Mouse (Mus musculus): Measurements from ENCODE around the gene Fam163a. TPM values are rescaled to one million over a fixed set of nuclear protein-coding genes. Genes with fewer than 3 reads are reported as not detected.

Gene Fam163a
- polyA plus RNA-seq, 1 experiment from 2014 or later = 2.6 TPM

DNA sequence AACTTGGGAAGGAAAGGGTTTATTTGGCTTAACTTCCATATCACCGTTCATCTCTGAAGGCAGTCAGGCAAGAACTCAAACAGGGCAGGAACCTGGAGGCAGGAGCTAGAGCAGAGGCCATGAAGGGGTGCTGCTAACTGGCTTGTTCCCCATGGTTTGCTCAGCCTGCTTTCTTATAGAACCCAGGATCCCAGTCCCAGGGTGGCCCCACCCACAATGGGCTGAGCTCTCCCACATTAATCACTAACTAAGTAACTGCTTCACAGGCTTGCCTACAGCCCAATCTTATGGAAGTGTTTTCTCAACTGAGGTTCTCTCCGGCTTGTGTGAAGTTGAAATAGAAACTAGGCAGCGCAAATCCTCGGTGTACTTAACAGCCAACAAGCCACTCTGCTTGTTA is 23.9 kb upstream of the Fam163a start:
- Histone ChIP-seq H3K27ac (ENCODE audit: low read depth, low read length) (no peak overlapping the region), H3K4me2 (ENCODE audit: low read depth, low read length, severe bottlenecking) (no peak overlapping the region), H3K9me3 (ENCODE audit: control insufficient read depth, low read length) (no peaks in the 10 kb centered on the region), H3K36me3 (ENCODE audit: control insufficient read depth, insufficient read depth, low read length) (no peaks in the 10 kb centered on the region), H3K9ac (ENCODE audit: low read length) (no peak overlapping the region), H3K4me3 (ENCODE audit: low read depth, low read length) (no peak overlapping the region), H3K27me3 (ENCODE audit: control insufficient read depth, insufficient read depth, low read length) (no peaks in the 10 kb centered on the region), H3K4me1 (replicated peaks; ENCODE audit: control insufficient read depth, insufficient read depth, low read length) (no peaks in the 10 kb centered on the region)
- WGBS = 93% methylated on average over 4 of the region's 4 CpGs
- no peak for DNase-seq (ENCODE audit: low spot score)
- no peak for ATAC-seq (replicated peaks; ENCODE audit: low FRiP score)

DNA sequence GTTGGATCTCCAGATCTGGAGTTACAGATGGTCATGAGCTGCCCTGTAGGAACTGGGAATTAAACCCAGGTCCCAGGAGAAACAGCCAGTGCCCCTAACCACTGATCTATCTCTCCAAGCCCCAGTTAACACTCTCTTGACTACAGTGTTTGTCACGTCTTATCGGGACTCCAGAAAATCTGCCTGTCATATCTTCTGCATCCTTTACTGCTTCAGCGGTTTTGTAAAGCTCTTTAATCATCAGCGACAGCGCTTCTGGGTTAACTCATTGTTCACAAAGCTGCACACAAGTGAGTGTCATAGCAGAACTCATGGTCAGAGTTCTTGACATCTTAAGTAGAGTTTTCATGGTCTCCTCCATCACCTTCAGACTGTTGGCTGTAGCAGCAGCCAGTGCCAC is 22.1 kb upstream of the Fam163a start:
- no peaks in the 10 kb centered on the region for H3K27me3 ChIP-seq (ENCODE audit: control insufficient read depth, insufficient read depth, low read length)
- no peak overlapping the region for H3K27ac ChIP-seq (ENCODE audit: low read depth, low read length)
- H3K4me3 ChIP-seq (ENCODE audit: low read depth, low read length) = no peak overlapping the region
- ATAC-seq (replicated peaks; ENCODE audit: low FRiP score) (no peak), DNase-seq (ENCODE audit: low spot score) (no peak)
- no peaks in the 10 kb centered on the region; the same call in 1 of the 2 replicates for H3K4me1 ChIP-seq (replicated peaks; ENCODE audit: control insufficient read depth, insufficient read depth, low read length)
- H3K36me3 ChIP-seq (ENCODE audit: control insufficient read depth, insufficient read depth, low read length) = no peaks in the 10 kb centered on the region
- H3K4me2 ChIP-seq (ENCODE audit: low read depth, low read length, severe bottlenecking) = no peak overlapping the region
- H3K9me3 ChIP-seq (ENCODE audit: control insufficient read depth, low read length) = no peaks in the 10 kb centered on the region
- WGBS = 85% methylated on average over 5 of the region's 5 CpGs
- no peak overlapping the region for H3K9ac ChIP-seq (ENCODE audit: low read length)

DNA sequence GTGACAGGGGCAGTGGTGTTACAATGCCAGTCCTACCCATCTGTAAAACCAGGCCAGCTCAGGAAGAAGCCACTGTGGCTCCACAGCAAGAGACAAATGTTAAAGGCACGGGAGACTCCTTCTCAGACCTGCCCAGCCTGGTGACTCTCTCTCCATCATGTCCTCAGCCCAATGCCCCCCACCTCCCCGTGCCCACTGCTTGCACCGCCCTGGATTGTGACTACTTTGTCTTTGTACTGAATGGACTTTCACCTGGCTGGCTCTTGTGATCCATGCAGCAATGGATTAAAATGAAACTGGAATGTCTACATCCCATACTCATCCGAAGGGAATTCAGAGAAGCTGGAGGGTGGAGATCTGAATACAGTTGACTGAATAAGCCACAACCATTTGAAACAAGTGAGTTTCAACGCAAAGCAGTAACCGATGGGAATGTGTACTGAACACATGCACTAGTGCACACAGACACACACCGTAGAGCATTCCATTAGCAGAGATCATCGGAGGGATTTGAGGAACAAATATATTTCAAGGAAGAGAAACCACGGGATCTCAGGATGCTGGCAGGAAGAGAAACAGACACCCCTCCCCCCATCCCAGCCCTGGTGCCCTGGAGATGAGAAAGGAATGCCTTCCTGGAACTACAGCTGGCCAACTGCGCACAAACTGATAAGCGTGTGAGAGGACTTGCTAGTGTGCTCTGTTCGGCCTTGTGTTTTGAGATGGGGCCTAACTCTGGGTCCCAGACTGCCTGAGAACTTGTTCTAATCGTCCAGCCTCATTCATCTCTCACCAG is 17.6 kb upstream of the Fam163a start:
- 0 out of 2 replicates have a peak, but pooled peaks have one; percentile 56 for ATAC-seq (replicated peaks; ENCODE audit: low FRiP score)
- Histone ChIP-seq H3K4me3 (ENCODE audit: low read depth, low read length) (no peak overlapping the region), H3K27me3 (ENCODE audit: control insufficient read depth, insufficient read depth, low read length) (no peaks in the 10 kb centered on the region), H3K4me1 (replicated peaks; ENCODE audit: control insufficient read depth, insufficient read depth, low read length) (no peaks in the 10 kb centered on the region; the same call in 1 of the 2 replicates), H3K9ac (ENCODE audit: low read length) (no peak overlapping the region), H3K36me3 (ENCODE audit: control insufficient read depth, insufficient read depth, low read length) (no peaks in the 10 kb centered on the region), H3K27ac (ENCODE audit: low read depth, low read length) (peak overlapping the region; percentile 3; the same call in 1 of the 2 replicates), H3K9me3 (ENCODE audit: control insufficient read depth, low read length) (no peaks in the 10 kb centered on the region), H3K4me2 (ENCODE audit: low read depth, low read length, severe bottlenecking) (no peak overlapping the region)
- WGBS = 64% methylated on average over 13 of the region's 13 CpGs
- peak; percentile 60 for DNase-seq (ENCODE audit: low spot score)

DNA sequence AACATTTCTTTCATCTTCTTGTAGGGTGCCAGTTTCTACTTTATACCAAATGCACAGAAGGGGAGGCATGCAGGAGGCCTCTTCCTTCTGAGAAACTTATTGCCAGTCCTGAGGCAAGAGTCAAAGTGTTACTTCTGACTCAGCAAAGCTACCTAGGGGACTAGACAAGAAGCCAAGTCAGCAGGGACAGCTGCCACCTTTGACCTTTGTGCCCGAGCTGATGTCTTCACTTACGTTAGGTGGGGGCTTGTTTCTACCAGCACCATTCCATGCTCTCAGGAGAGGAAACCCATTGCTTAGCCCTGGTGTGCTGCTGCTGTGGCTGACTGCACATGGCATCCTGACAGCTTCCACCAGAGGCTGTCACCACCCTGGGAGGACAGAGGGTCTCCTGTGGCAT is 16.5 kb upstream of the Fam163a start:
- Histone ChIP-seq H3K4me3 (ENCODE audit: low read depth, low read length) (no peak overlapping the region), H3K4me1 (replicated peaks; ENCODE audit: control insufficient read depth, insufficient read depth, low read length) (no peaks in the 10 kb centered on the region; the same call in 1 of the 2 replicates), H3K9me3 (ENCODE audit: control insufficient read depth, low read length) (no peaks in the 10 kb centered on the region), H3K4me2 (ENCODE audit: low read depth, low read length, severe bottlenecking) (no peak overlapping the region), H3K36me3 (ENCODE audit: control insufficient read depth, insufficient read depth, low read length) (no peaks in the 10 kb centered on the region), H3K9ac (ENCODE audit: low read length) (no peak overlapping the region), H3K27ac (ENCODE audit: low read depth, low read length) (no peak overlapping the region), H3K27me3 (ENCODE audit: control insufficient read depth, insufficient read depth, low read length) (no peaks in the 10 kb centered on the region)
- ATAC-seq (replicated peaks; ENCODE audit: low FRiP score) = no peak
- WGBS = 41% methylated on average over 2 of the region's 2 CpGs
- no peak for DNase-seq (ENCODE audit: low spot score)

DNA sequence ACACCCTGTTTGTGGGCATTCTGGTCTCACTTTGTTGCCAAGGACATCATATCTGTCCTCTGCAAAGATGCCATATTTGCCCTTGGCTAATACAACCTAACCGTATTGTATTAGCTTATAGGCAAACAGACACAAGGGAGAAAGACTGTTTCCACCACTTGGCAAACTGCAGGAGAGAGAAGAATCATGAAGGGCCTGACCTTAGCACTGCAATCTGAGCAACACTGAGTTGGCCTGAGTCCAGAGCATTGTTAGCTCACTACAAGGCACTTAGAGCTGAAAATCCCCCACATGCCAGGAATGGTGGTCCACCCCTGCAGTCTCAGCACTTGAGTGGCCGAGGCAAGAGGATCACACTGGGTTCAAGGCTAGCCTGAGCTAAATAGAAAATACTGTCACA is 13.7 kb upstream of the Fam163a start:
- Histone ChIP-seq H3K9ac (ENCODE audit: low read length) (no peak overlapping the region), H3K4me3 (ENCODE audit: low read depth, low read length) (no peak overlapping the region), H3K27me3 (ENCODE audit: control insufficient read depth, insufficient read depth, low read length) (no peaks in the 10 kb centered on the region), H3K9me3 (ENCODE audit: control insufficient read depth, low read length) (no peaks in the 10 kb centered on the region), H3K36me3 (ENCODE audit: control insufficient read depth, insufficient read depth, low read length) (no peaks in the 10 kb centered on the region), H3K4me2 (ENCODE audit: low read depth, low read length, severe bottlenecking) (no peak overlapping the region), H3K27ac (ENCODE audit: low read depth, low read length) (no peak overlapping the region), H3K4me1 (replicated peaks; ENCODE audit: control insufficient read depth, insufficient read depth, low read length) (no peaks in the 10 kb centered on the region; the same call in 1 of the 2 replicates)
- DNase-seq (ENCODE audit: low spot score) (no peak), ATAC-seq (replicated peaks; ENCODE audit: low FRiP score) (no peak)
- WGBS = 81% methylated on average over 2 of the region's 2 CpGs

DNA sequence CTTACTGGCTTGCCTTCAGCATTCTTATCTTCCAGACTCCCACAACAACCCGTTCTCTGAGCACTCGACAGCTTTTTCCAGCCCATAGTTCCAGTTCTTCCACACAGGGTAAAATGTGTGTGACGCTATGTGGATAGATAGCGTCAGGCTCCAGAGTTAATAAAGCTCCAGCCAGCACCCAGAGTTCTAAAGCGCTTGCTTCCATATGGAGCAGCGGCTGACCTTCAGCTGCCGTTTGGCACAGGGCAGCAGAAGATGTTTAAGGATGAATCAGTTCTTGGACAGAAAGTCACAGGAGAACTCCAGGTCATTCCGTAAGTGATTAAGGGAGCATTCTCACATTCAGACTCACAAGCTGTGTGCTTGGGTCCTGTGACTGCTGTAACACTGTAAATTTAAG is 13.1 kb upstream of the Fam163a start:
- H3K4me3 ChIP-seq (ENCODE audit: low read depth, low read length) = no peak overlapping the region
- H3K27me3 ChIP-seq (ENCODE audit: control insufficient read depth, insufficient read depth, low read length) = no peaks in the 10 kb centered on the region
- no peak for DNase-seq (ENCODE audit: low spot score)
- H3K9me3 ChIP-seq (ENCODE audit: control insufficient read depth, low read length) = no peaks in the 10 kb centered on the region
- no peak overlapping the region for H3K27ac ChIP-seq (ENCODE audit: low read depth, low read length)
- H3K9ac ChIP-seq (ENCODE audit: low read length) = no peak overlapping the region
- H3K4me1 ChIP-seq (replicated peaks; ENCODE audit: control insufficient read depth, insufficient read depth, low read length) = no peaks in the 10 kb centered on the region; the same call in 1 of the 2 replicates
- H3K36me3 ChIP-seq (ENCODE audit: control insufficient read depth, insufficient read depth, low read length) = no peaks in the 10 kb centered on the region
- WGBS = 88% methylated on average over 8 of the region's 8 CpGs
- ATAC-seq (replicated peaks; ENCODE audit: low FRiP score) = no peak
- no peak overlapping the region for H3K4me2 ChIP-seq (ENCODE audit: low read depth, low read length, severe bottlenecking)

DNA sequence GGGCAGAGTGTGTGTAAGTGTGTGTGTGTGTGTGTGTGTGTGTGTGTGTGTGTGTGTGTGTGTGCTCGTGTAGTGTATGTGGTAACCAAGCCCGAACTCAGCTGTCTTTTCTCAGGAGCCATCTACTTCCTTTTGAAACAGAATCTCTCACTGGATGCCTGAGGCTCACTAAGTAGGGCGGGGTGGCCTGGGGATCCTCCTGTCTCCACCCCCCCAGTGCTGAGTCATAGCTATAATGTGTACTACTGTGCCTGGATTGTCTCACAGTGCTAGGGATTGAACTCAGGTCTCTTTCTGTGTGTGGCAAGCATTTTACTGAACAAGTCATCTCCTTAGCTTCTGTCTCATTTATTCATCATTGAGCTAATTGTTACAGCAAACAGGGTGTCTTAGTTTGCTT is 12.6 kb upstream of the Fam163a start:
- Histone ChIP-seq H3K9ac (ENCODE audit: low read length) (no peak overlapping the region), H3K27me3 (ENCODE audit: control insufficient read depth, insufficient read depth, low read length) (no peaks in the 10 kb centered on the region), H3K36me3 (ENCODE audit: control insufficient read depth, insufficient read depth, low read length) (no peaks in the 10 kb centered on the region), H3K4me3 (ENCODE audit: low read depth, low read length) (no peak overlapping the region), H3K9me3 (ENCODE audit: control insufficient read depth, low read length) (no peaks in the 10 kb centered on the region), H3K4me2 (ENCODE audit: low read depth, low read length, severe bottlenecking) (no peak overlapping the region), H3K27ac (ENCODE audit: low read depth, low read length) (no peak overlapping the region), H3K4me1 (replicated peaks; ENCODE audit: control insufficient read depth, insufficient read depth, low read length) (no peaks in the 10 kb centered on the region; the same call in 1 of the 2 replicates)
- 74% methylated on average over 3 of the region's 3 CpGs for WGBS
- ATAC-seq (replicated peaks; ENCODE audit: low FRiP score) = no peak
- DNase-seq (ENCODE audit: low spot score) = no peak

DNA sequence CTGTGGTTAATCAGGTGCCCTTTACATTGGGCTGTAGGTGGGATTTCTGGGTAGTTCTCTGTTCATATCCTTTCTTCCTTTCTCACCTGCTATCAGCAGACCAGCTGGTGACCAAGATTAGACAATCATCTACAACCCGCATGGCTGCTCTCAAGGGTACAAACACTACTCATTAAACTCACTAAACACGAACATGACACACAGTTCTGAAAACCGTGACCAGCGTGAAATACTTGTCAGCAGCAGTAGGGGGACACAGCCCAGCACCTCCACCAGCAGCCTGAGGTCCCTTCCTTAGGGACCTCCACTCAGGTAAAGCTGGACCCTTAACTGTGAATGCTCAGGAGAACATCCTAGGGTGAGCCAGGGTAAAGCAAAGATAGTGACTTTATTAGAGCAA is 11.4 kb upstream of the Fam163a start:
- no peak for ATAC-seq (replicated peaks; ENCODE audit: low FRiP score)
- WGBS = 75% methylated on average over 4 of the region's 4 CpGs
- Histone ChIP-seq H3K9me3 (ENCODE audit: control insufficient read depth, low read length) (no peaks in the 10 kb centered on the region), H3K4me1 (replicated peaks; ENCODE audit: control insufficient read depth, insufficient read depth, low read length) (no peaks in the 10 kb centered on the region), H3K36me3 (ENCODE audit: control insufficient read depth, insufficient read depth, low read length) (no peaks in the 10 kb centered on the region), H3K4me3 (ENCODE audit: low read depth, low read length) (no peak overlapping the region), H3K4me2 (ENCODE audit: low read depth, low read length, severe bottlenecking) (no peak overlapping the region), H3K27ac (ENCODE audit: low read depth, low read length) (no peak overlapping the region), H3K27me3 (ENCODE audit: control insufficient read depth, insufficient read depth, low read length) (no peaks in the 10 kb centered on the region), H3K9ac (ENCODE audit: low read length) (no peak overlapping the region)
- DNase-seq (ENCODE audit: low spot score) = no peak

DNA sequence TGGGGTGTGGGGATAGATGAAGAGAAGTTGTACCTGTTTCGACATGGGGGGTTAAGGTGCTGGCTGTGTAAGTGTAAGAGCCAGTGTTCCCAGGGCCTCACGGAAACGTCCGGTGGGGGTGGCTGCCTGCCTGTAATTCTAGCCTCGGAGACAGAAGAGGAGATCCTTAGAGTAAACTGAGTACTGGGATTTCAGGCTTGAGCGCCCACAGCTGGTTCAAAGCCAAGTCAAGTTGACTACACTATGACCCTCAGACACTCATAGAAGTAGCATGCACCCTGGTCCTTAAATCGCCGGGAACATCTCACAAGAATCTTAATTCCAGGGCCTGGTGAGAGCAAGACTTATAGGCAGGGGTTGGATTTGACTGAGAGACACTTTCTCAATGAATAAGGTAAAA is 9.8 kb upstream of the Fam163a start:
- Histone ChIP-seq H3K4me2 (ENCODE audit: low read depth, low read length, severe bottlenecking) (no peak overlapping the region), H3K27me3 (ENCODE audit: control insufficient read depth, insufficient read depth, low read length) (no peaks in the 10 kb centered on the region), H3K36me3 (ENCODE audit: control insufficient read depth, insufficient read depth, low read length) (no peaks in the 10 kb centered on the region), H3K4me1 (replicated peaks; ENCODE audit: control insufficient read depth, insufficient read depth, low read length) (no peaks in the 10 kb centered on the region), H3K9ac (ENCODE audit: low read length) (no peak overlapping the region), H3K9me3 (ENCODE audit: control insufficient read depth, low read length) (no peaks in the 10 kb centered on the region), H3K27ac (ENCODE audit: low read depth, low read length) (no peak overlapping the region), H3K4me3 (ENCODE audit: low read depth, low read length) (no peak overlapping the region)
- ATAC-seq (replicated peaks; ENCODE audit: low FRiP score) (no peak), DNase-seq (ENCODE audit: low spot score) (no peak)
- WGBS = 93% methylated on average over 8 of the region's 8 CpGs

All from forebrain, embryonic 11.5 days (tissue).